Mouse (Mus musculus) adrenal gland, postnatal 10 days (tissue): ENCODE data around the gene Ctsl. TPM values are rescaled to one million over a fixed set of nuclear protein-coding genes. Genes with fewer than 3 reads are reported as not detected.
A peak's percentile ranks its signal among the peaks of the same experiment; 100 is the strongest.

Experiments
- DNase-seq: peaks from one replicate; pipeline ENCODE4 v3.0.0; 2021; ENCODE audit warnings: mixed read lengths
- long read RNA-seq, 2 experiments: library from polyadenylated mRNA; stranded (forward); transcript quantifications; one replicate each; pipeline ENCODE4 v2.0.0; 2021
- total RNA-seq, 2 experiments: library from RNA; stranded (reverse); gene quantifications; 2 replicates each; pipeline ENCODE4 v1.2.3; 2021

The Ctsl gene
- total RNA-seq, result 100 to 1,000 TPM; 254 to 384 TPM
- long read RNA-seq, experiment 1, transcript Ctsl-201 (8 exons, 1,971 nt), result major isoform, 457 of 510 reads
- long read RNA-seq, experiment 1, partial matches to known transcripts, result 32 of 510 reads
- long read RNA-seq, experiment 1, other reads (novel, unspliced or antisense), result 21 of 510 reads
- long read RNA-seq, experiment 2, transcript Ctsl-201 (8 exons, 1,971 nt), result major isoform, 216 of 248 reads
- long read RNA-seq, experiment 2, partial matches to known transcripts, result 28 of 248 reads
- long read RNA-seq, experiment 2, other reads (novel, unspliced or antisense), result 4 of 248 reads

- DNase-seq, result peak; percentile 97
Observed at GRCm38 (mm10) chr13:64370173-64370940, at the start of gene Ctsl. TSS of gene Ctsl (minus strand) at chr13:64370890.

DNA sequence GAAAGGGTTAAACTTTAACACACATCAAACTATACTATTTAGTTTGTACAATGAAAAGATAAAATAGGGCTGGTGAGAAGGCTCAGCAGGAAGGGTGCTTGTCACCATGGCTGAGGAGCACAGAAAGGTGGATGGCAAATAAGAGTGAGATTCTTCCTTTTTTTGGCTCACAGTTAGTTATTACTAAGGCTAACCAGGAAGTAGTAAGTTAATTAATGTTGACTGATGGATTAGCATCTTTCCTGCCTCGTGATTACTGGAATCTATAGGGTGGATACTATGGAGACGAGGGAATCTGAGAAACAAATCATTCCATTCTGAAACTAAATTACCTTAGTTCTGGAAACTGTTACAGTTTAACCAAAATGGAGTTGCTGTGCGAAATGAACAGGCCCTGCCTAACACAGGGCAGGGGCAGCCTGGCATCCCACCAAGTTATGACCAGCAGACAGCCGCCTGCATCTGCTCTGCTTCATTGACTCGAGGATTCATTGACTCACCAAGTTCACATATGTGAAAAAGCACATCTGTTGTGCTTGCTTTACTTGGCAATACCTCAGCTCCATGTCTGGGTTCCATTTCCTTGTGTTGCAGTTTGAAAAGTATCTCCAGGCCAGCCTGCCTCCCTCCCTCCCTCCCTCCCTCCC, 46.4 kb upstream of the Ctsl start:
- DNase-seq, result no peak

- DNase-seq, result no peak
Observed at GRCm38 (mm10) chr13:64415659-64416058, 45.0 kb upstream of the Ctsl start.

- no peak for DNase-seq
Observed at GRCm38 (mm10) chr13:64412752-64413257, 42.1 kb upstream of the Ctsl start.

- no peak for DNase-seq
Observed at GRCm38 (mm10) chr13:64411282-64411681, 40.6 kb upstream of the Ctsl start.

GRCm38 (mm10) chr13:64410604-64411003, 39.9 kb upstream of the Ctsl start:
- no peak for DNase-seq

GRCm38 (mm10) chr13:64407992-64408391, 37.3 kb upstream of the Ctsl start:
- DNase-seq, result no peak

DNA sequence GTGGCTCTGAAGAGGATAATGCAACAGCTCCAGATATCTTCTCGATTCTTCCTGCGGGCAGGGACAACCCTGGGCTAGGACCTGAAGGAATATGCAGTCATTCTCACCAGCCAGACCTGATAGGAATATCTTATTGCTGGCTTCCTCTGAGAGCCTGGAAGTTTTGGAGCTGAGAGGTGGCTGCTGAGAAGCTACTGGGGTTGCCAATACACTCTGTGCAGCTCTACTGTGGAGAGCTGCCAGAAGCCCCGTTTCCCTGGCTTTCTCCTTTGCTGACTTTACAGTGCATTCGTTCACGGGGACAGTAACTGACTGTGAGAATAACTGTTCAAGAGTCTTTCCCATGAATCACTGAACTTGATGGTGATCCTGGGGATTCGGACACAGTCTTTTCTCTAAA, 34.9 kb upstream of the Ctsl start:
- DNase-seq, result no peak

DNA sequence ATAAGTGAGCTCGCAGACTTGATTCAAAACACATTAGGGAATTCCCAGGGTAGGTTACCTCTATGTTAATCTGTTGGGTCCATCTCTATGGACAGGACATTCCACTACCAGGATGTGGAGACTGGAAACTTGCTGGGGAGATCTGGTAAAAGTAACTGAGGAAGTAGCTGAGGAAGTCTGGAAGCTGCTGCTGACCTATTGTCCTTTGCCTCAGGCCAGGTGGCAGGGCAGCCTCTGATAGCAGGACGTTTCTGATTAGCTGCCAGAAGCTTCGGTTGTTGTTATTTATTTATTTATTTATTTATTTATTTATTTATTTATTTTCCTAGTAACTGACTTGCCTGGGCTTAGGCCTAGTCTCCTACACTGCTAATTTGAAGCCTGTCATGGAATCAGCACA, 32.8 kb upstream of the Ctsl start:
- DNase-seq, result no peak

DNA sequence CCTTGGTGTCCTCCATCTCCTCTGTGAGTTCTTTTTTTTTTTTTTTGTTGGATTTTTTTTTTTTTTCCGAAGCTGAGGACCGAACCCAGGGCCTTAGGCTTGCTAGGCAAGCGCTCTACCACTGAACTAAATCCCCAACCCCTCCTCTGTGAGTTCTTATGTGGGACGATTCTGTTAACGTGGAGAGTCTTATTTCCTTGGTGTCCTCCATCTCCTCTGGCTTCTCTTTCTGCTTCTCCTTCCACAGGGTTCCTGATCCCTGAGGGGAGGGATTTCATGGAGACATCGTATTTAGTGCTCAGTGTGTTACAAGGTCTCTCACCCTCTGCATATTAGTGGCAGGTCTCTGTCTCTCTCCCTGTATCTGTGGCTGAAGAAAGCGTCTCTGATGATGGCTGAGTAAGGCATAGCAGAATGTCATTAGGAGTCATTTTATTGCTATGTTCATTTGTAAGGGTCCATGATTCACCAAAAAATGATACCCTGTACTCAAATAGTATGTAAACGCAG, 32.3 kb upstream of the Ctsl start:
- no peak for DNase-seq

DNA sequence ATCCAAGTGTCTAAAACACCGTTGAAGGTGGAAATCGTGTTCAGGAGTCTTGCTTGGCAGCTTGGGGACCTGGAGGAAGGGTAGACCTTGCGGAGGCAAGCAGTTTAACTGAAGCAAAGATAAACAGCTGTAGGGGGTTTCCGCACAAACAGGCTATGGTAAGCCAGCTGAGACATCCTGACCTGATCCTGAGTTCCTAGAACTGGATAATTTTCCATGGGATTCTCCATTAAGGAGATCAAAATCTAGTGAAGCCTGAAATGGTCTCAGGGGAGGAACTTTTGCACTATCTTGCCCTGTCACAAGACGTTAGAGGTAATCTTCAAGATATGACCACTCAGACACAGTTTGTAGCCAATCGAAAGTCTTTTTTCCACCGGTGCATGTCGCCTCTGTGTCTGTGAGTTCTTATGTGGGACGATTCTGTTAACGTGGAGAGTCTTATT, 31.8 kb upstream of the Ctsl start:
- no peak for DNase-seq

- DNase-seq, result no peak
Observed at GRCm38 (mm10) chr13:64402006-64402405, 31.3 kb upstream of the Ctsl start.

GRCm38 (mm10) chr13:64400801-64401361, 30.2 kb upstream of the Ctsl start:
- peak; percentile 19 for DNase-seq

- DNase-seq, result no peak
Observed at GRCm38 (mm10) chr13:64399906-64400305, 29.2 kb upstream of the Ctsl start.

DNA sequence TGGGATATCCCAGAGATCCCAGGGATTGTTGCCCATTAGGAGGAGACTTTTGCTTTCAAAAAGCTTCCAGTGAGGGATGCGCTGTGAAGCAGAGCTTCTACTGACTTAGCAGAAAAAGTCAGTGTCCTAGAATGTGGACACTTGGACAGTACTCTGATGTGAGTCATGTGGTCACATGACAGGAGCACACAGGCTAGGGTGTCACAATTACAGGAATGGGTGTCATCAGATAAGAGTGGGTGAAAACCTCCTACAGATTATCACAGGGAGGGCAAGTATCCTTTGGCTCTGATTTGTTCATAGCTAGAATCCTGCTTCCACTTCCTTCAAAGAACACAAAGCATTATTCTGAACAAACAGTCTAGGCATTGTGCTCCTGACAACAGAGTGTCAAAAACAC, 27.4 kb upstream of the Ctsl start:
- no peak for DNase-seq

DNA sequence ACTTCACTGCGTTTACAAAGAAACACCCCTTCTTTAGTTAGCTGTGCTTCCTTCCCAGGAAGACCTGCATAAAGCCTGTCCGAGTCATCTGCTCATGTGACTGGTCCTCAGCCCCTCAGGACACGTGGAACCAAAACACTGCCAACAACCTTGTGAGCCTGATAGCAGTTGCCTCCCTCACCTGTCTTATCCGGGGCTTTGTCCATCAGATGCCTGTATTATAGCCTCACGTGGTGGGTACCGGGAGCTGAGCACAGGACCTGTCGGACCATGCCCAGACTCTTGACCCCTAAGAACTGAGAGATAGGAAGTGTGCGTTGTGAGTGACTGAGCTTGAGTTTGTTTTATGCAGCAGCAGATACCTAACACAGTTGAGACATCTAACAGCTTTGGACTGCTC, 26.3 kb upstream of the Ctsl start:
- no peak for DNase-seq

DNA sequence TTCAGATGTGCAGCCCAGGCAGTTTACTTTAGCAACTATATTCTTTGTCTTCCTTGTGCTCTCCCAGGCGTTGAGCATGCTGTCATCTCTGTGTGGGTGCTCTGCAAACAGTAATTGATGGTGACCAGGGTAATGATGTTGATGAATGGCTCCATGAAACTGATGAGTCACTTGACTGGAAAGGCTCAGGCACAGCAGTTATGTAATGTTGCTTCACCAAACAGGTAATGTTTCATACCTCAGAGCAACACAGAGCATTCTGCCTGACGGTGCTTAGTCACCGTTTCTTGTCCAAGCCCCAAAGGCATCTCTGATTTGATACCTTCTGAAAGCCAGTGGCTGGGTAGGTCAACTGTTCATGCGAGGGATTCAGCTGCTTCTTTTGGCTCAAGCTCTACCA, 17.7 kb upstream of the Ctsl start:
- no peak for DNase-seq

- DNase-seq, result no peak
Observed at GRCm38 (mm10) chr13:64386048-64386447, 15.4 kb upstream of the Ctsl start.

- no peak for DNase-seq
Observed at GRCm38 (mm10) chr13:64384937-64385336, 14.2 kb upstream of the Ctsl start.

DNA sequence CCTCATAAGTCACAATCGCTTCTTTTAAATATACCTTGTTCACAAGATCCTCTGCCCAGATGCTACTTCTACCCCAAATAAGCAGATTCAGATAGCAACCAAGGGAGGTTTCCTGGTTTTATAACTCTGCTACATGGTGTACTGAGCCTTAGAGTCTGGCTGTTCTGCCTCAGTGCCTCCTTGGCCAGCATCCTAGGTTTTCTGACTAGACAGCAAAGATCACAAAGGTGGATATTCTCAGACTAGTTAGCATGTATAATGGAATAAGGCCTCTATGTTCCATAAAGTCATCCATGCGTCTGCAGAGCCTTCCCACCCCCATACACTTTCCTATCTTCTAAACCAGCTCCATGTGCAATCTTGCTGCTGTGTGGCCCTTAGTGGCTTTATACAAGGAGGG, 9.6 kb upstream of the Ctsl start:
- no peak for DNase-seq

DNA sequence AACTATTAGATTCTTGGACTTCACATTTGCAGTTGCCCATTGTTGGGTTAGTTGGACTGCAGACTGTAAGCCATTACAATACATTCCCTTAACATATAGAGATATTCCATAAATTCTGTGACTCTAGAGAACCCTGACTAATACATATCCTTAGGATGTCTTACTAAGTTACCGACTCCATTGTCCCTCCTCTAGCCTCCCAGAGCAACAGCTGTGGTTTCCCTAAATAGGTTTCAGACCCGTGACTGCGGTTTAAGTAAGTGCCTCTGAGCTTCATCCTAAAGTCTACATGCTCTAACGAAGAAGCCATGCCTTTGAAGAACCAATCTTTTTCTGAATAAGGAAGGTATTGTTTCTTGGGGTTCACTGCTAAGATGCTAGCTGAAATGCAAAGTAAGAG, 7.9 kb upstream of the Ctsl start:
- DNase-seq, result no peak

GRCm38 (mm10) chr13:64376472-64376871, 5.8 kb upstream of the Ctsl start:
- DNase-seq, result no peak

- no peak for DNase-seq
Observed at GRCm38 (mm10) chr13:64375160-64375559, 4.5 kb upstream of the Ctsl start.
